Mouse (Mus musculus) heart, postnatal 4 days (tissue): ENCODE results near the gene Ss18l1. TPM values are rescaled to one million over a fixed set of nuclear protein-coding genes. Genes with fewer than 3 reads are reported as not detected.

Experiments used
- DNase-seq: peaks from one replicate; pipeline ENCODE4 v3.0.0; 2021
- total RNA-seq, 2 experiments: library from RNA; stranded (reverse); gene quantifications; 2 replicates each; pipeline ENCODE4 v1.2.3; 2021

Gene Ss18l1
- total RNA-seq, 2 experiments from 2014 or later: 4.0 TPM

DNA sequence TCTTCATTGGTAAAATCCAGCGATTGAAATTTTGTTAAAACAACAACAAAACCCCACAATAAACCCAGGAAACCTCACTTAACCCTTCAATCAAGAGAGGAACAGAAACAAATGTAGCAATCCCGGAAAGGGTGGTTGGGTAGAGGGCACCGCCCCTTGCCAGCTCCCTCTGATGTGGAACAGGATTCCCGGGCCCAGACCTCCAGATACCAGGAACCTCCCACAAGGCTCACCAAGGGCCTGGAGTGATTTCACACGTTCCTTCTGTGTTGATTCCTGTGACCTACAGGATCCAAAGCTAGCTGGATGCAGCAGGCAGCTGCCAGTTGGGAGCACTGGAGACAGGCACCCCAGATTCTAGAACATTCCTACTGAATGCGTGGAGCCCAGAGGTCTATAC lies 1.9 kb upstream of the Ss18l1 start:
- no peak for DNase-seq

DNA sequence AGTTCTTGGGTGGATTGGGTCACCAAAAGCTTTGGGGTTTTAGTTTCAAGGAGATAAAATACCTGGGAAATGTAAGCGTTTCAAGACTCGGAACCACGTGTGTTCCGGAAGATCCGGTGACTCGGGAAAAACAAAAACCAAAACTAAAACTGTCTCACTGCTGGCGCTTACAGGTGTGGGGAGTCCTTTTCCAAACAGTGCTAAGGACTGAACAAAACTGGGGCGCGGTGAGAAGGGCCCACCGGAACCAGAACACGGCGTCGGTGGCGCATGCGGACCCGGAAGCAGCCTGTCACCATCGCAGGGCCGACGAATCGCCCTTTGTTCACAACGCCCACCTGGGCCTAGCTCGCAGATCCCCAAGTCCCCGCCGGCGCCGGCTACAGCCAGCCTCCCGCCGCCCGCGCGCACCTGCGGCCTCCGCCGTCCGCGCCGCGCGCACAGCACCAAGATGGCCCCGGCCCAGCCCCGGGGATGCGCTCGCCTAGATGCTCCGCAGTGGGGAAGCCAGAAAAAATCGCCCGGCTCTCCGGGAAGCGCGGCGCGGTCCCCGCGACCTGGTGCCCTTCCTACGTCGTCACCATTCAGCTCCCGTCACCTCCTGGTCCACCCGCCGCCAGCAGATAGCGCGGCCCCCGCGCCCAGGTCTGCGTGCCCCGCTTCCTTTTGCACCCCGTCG lies 593 bp upstream of the Ss18l1 start:
- DNase-seq: no peak

DNA sequence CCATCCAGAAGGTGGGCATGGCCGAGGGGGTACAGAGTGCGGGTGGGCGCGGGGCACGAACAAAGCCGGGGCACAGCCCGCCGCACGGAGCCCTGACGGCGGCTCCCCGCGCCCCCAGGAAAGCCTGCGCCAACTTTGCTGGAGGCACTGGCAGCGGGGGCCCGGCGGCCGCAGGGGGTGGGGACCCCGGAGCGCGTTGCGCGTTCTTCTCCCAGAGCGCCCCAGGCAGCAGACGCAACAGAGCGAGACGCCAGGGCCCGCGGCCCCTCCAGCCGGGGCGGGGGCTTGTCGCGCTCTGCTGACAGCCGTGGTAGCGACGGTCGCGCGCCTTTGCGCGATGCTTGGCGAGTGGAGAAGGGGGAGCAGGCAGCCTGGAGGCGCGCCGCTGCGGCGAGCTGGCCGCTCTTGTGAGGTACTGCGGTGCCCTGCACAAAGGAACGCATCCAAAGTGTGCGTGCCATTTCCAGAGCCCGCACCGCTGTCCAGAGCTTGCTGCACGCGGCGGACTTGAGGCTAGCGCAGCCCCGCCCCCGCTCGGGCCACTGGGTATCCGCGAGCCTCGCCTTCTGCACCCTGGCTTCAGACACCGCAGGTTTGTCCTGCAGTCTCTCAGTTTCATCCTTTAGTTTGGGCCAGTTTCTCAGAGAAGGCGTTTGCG lies 678 bp downstream of the Ss18l1 start:
- peak; percentile 74 for DNase-seq

GRCm38 (mm10) chr2:180045283-180045682 lies 3.0 kb downstream of the Ss18l1 start:
- peak; percentile 55 for DNase-seq

DNA sequence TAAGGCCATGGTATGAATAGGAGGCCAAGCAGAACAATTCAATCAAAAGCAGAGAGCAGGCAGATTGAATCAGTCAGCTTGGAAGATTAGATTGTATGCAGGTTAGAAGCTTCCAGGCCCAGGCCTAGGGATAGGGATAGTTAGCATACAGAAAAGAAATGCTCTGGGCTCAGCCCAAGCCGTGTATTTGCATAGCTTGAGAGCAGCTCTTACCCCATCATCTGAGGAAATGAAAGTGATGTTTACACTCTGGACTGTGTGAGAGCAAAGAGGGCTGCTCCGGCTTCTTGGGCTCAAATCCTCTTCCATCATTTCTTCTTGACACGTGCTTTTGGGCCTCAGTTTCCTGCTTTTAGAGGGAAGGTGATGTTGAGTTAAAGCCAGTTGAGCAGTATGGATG lies 5.3 kb downstream of the Ss18l1 start:
- DNase-seq: no peak

DNA sequence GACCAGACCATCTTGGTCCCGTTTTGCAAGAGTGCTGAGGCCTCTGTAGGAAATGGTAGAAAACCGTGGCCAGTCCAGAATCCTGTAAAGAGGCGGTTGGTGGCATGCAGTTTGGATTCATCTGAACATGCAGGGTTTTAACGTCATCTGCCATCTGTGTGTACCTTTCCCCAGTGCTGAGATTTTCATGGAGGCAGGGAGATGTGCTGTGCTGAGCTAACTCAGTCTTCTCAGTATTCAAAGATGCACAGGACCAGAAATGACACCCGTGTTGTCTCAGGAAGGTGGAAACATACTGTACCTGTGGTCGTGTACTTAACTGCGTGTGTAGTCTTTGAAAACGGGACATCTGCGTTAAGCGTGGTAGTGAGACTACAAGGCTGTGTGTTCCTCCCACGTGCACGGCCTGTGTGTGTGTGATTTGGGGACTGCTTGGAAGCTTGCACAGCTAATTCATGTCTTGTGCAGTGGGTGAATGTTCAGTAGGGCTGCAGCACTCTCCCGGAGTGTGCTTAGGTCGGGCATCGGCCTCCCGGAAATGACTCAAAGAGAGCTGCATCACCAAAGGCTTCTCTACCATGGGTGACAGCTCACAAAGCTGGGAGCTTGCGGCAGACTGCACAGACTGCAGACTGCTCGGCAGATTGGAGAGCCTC lies 5.8 kb downstream of the Ss18l1 start:
- no peak for DNase-seq

GRCm38 (mm10) chr2:180050986-180051385 lies 8.7 kb downstream of the Ss18l1 start:
- peak; percentile 89 for DNase-seq

- peak; percentile 49 for DNase-seq
These were observed 9.9 kb downstream of the Ss18l1 start for GRCm38 (mm10) chr2:180051986-180052733.

- no peak for DNase-seq
These were observed 10.7 kb downstream of the Ss18l1 start for GRCm38 (mm10) chr2:180053001-180053400.

DNA sequence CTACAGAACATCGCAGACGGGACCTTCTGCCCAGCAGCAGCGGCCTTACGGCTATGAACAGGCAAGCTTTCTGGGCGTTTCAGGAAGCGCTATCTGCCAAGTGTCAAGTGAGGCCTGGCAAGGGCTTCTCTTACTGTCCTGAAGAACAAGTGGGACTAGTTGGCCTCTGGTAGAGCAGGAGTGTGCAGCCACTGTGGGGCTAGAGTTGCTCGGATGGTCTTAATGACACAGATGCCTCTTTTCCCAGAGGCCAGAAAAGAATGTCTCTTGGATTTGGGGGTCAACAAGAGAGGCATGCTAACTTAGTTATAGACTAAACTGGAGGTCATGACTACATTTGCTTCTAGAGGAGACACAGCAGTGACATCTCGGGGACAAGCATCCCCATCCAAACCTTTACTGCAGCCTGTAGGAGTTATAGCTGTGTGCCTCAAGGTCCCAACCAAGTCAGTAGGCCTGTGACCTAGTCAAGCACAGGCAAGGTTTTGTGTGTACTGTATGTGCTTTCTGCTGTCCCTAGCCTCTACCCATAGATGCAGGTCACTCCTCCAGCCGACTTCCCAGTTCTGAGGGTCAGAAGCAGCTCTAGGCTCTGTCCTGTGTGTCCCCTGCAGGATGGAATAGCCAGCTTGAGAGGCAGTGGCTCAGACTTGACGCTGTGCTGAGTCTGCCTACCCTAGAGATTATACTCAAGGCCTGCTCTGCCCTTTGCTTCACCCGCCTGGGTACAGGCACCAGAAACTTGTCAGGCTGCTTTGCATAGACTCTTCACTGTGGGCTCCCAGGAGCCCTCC lies 21.2 kb downstream of the Ss18l1 start:
- no peak for DNase-seq

DNA sequence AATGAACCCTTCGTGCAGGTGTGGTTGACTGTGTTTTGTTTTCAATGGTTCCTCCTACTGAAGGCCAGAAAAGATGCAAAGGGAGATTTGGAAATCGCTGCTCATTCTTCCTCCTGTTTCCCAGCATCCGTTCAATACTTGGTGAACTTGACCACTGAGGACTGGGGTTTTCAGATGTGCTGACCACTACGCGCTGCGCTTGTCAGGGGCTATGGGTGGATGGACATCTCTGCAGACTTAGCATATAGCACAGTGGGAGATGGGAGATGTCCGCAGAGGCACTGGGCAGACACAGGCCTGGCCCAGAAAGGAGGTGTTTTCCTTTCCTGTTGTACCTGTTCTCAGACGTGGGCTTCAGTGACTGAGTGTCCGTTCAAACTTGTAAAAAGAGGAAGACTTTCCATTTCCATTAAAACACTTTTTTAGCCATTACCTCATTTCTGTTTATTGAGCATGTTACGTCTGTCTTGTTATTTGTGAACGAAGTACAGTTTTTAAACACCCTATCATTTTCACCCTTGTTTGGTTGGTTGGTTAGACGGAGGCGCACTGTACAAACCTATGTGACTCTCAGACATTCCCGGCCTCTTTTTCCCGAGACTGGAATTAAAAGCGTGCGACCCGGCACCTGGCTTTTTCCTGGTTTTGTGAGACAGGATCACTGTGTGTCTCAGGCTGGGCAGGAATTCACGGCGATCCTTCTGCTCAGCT lies 27.6 kb downstream of the Ss18l1 start:
- DNase-seq: no peak

GRCm38 (mm10) chr2:180070481-180071453 lies 28.5 kb downstream of the Ss18l1 start, which contains the start of gene Mtg2:
Gene Mtg2, plus strand, starts transcription at chr2:180070588.
- peak; percentile 97 for DNase-seq

- DNase-seq: no peak
These were observed 29.4 kb downstream of the Ss18l1 start for GRCm38 (mm10) chr2:180071671-180072070.

DNA sequence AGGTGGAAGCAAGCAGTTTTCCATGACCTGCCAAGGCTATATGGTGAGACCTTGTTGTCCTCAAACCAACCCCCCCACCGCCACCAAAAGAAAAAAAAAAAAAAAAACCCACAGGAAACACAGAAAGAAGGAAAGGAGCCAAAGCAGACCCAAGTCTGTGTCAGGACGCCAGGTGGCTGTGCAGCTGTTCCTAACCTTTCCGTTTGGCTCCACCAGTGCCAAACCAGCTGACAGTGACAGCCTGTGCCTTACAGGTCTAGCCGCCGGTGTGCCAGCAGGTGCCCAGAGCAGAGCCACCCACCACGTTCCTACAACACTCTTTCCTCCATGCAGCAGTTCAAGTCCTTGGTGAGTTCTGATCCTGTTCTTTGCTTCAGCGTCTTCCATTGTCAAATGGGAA lies 30.6 kb downstream of the Ss18l1 start:
- DNase-seq: no peak

DNA sequence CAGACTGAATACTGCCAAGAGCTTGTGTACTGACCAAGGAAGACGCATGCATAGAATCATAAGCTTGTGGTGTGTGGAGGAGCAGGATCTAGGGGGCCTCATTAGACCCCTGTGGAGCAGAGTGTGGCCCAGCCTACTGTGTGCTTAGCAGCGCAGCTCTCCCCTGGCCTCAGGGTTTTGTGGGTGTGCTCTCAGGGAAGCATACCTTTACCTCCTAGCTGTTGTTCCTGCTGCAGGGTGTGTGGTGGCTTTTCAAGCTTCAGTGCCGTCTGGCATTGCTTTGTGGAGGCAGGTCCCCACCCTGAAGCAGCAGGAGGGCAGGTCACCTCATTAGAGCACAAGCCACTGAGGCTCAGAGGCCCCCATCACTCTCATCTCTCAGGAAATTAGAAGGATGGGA lies 35.3 kb downstream of the Ss18l1 start:
- DNase-seq: no peak

DNA sequence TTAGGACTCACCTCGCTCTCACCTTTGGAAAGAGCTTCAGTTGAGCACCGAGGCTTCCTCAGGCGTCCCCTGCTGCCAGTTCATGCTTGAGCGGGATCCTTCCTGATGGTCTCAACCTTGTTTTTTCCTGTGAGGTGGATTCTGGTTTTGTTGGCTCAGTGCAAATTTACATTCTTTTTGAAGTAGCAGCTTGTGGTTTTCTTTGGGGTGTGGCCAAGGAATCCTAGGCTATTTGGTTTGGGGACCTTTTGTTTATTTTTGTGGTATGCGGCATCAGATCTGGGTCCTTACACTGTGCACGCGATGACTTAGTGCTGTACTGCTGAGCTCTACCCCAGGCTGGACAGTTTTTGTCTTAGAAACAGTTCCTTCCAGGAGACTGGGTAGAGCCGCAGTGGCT lies 38.4 kb downstream of the Ss18l1 start:
- DNase-seq: no peak

- DNase-seq: no peak
These were observed 40.8 kb downstream of the Ss18l1 start for GRCm38 (mm10) chr2:180083063-180083462.

GRCm38 (mm10) chr2:180084565-180084964 lies 42.3 kb downstream of the Ss18l1 start:
- DNase-seq: no peak

DNA sequence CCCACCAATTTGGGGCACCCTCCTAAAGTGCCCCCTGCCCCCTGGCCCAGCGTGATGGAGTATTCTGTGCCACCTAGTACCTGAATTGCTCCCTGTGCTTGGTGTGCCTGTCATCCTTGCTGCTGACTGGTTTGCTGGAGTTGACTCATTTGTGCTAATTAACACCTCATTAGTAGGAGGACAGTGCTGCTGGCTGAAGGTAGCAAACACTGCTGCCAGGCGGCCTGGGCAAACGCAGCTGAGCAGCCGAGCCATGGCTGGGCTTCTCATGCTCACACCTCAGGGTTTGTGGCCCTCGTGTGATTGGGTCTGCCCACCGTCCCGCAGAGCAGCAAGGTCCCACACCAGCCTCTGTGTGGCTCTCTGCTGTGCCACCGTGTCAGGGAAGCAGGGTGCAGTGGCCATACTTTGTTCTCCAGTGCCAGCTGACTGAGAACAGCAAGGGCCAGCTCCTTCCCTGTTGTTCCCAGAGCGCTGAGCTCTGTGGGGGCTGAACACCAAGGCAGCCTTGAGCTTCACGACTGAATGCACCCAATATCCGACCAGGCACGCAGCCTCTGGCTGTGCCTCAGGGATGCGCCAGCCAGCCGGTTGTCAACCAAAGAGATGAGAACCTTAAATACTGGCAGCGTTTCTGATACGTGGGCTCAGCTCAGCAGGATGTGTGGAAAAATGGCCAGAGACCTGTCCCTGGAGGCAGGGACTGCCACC lies 43.8 kb downstream of the Ss18l1 start:
- no peak for DNase-seq

DNA sequence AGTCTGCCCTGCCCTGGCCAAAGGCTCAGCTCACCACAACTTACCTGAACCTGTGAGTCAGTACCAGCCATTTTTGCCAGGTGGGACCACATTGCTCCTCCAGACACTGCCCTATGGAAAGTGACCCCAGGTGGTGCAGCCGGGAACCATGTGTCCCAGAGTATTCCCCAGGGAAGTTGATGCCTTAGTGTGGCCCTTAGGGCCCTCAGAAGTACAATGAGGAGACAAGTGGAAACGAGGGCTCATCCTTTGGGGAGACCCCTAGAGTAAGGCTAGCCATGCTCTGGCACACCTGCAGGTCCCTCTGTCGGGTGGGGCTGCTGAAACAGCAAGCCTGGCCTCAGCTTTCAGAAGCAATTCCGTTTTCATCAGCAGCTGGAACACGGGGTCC lies 44.3 kb downstream of the Ss18l1 start:
- no peak for DNase-seq
